In genomic region chr12:80260744-80261695, GRCm38 (mm10) we compare ENCODE assay signal across 8 mouse cellular contexts. TPM values are rescaled to one million over a fixed set of nuclear protein-coding genes. Genes with fewer than 3 reads are reported as not detected.
DNase-seq lines count a peak whose midpoint lies in the region; ATAC-seq and TF ChIP-seq lines count a peak whose summit lies in the region.

No protein-coding gene starts in this region.

- peak overlapping the region; percentile 78 for H3K4me2 ChIP-seq in forebrain, embryonic 16.5 days (ENCODE audit: low read length)
- peak overlapping the region; percentile 68 for H3K4me2 ChIP-seq in limb, embryonic 11.5 days (ENCODE audit: low read depth, severe bottlenecking)
- peak overlapping the region; percentile 93 for H3K4me2 ChIP-seq in midbrain, embryonic 13.5 days (replicated peaks)

- no peak for TF ChIP-seq POLR2A in cerebellum, adult 2 months (IDR thresholded peaks at IDR 0.05; ENCODE audit: borderline replicate concordance, insufficient read depth, low read length)

- DNase-seq in cerebellum, adult 2 months, result no peak
- DNase-seq in cerebellum, postnatal 36 days, result no peak
- no peak for DNase-seq in ES-E14 (ENCODE audit: low read depth, low spot score)
- peak; percentile 73 for DNase-seq in limb, embryonic 11.5 days (ENCODE audit: low spot score)
- DNase-seq in right cerebral cortex, postnatal 36 days (ENCODE audit: low spot score in 2 of 2), result no peak
- DNase-seq in right cerebral cortex, adult 2 months (ENCODE audit: low spot score in 2 of 2), result no peak

- H3K27ac ChIP-seq in cerebellum, adult 2 months (ENCODE audit: insufficient read depth, low read length), result no peak overlapping the region; the same call in 1 of the 2 replicates
- peak overlapping the region; percentile 4; the same call in 1 of the 2 replicates for H3K27ac ChIP-seq in ES-E14 (ENCODE audit: insufficient read depth, low read depth, low read length, poor library complexity, severe bottlenecking)
- peak overlapping the region; percentile 50; the same call in 1 of the 2 replicates for H3K27ac ChIP-seq in forebrain, embryonic 16.5 days (ENCODE audit: low read length)
- peak overlapping the region; percentile 96 for H3K27ac ChIP-seq in limb, embryonic 11.5 days (replicated peaks; ENCODE audit: low read depth, low read length)
- peak overlapping the region; percentile 39 for H3K27ac ChIP-seq in midbrain, embryonic 13.5 days

- H3K9ac ChIP-seq in ES-E14 (ENCODE audit: insufficient read depth, low read depth, low read length, poor library complexity, severe bottlenecking), result peak overlapping the region; percentile 72
- peak overlapping the region; percentile 84 for H3K9ac ChIP-seq in forebrain, embryonic 16.5 days (replicated peaks; ENCODE audit: low read depth, low read length)
- H3K9ac ChIP-seq in limb, embryonic 11.5 days (ENCODE audit: low read length), result peak overlapping the region; percentile 61
- H3K9ac ChIP-seq in midbrain, embryonic 13.5 days (replicated peaks), result peak overlapping the region; percentile 80

- no peaks in the 10 kb centered on the region for H3K4me1 ChIP-seq in cerebellum, adult 2 months (ENCODE audit: control insufficient read depth, insufficient read depth, low read length)
- H3K4me1 ChIP-seq in ES-E14 (ENCODE audit: control insufficient read depth in 2 of 2, insufficient read depth in 2 of 2, low read length in 2 of 2, poor library complexity in 1 of 2), result peaks cover 9 to 10% of the 10 kb centered on the region in 2 experiments
- H3K4me1 ChIP-seq in forebrain, embryonic 16.5 days (replicated peaks; ENCODE audit: control insufficient read depth, insufficient read depth, low read length), result peaks cover 14% of the 10 kb centered on the region
- peaks cover 15% of the 10 kb centered on the region for H3K4me1 ChIP-seq in limb, embryonic 11.5 days (ENCODE audit: control insufficient read depth, insufficient read depth, low read length)
- H3K4me1 ChIP-seq in midbrain, embryonic 13.5 days (replicated peaks), result peaks cover 17% of the 10 kb centered on the region

- WGBS in cerebellum, adult 2 months, result 11% methylated on average over 25 of the region's 25 CpGs
- 7% methylated on average over 25 of the region's 25 CpGs for WGBS in forebrain, embryonic 16.5 days
- 14% methylated on average over 25 of the region's 25 CpGs for WGBS in limb, embryonic 11.5 days
- 11% methylated on average over 25 of the region's 25 CpGs for WGBS in midbrain, embryonic 13.5 days

- no peaks in the 10 kb centered on the region for H3K9me3 ChIP-seq in ES-E14 (ENCODE audit: control insufficient read depth, insufficient read depth, low read depth, low read length)
- no peaks in the 10 kb centered on the region for H3K9me3 ChIP-seq in forebrain, embryonic 16.5 days (ENCODE audit: control insufficient read depth, low read length)
- no peaks in the 10 kb centered on the region for H3K9me3 ChIP-seq in limb, embryonic 11.5 days (ENCODE audit: control insufficient read depth, low read length)
- no peaks in the 10 kb centered on the region for H3K9me3 ChIP-seq in midbrain, embryonic 13.5 days

- H3K27me3 ChIP-seq in cerebellum, adult 2 months (ENCODE audit: control insufficient read depth, insufficient read depth, low read length), result no peaks in the 10 kb centered on the region
- H3K27me3 ChIP-seq in forebrain, embryonic 16.5 days (replicated peaks; ENCODE audit: control insufficient read depth, insufficient read depth, low read length), result no peaks in the 10 kb centered on the region
- no peaks in the 10 kb centered on the region for H3K27me3 ChIP-seq in limb, embryonic 11.5 days (ENCODE audit: control insufficient read depth, insufficient read depth, low read length)
- H3K27me3 ChIP-seq in midbrain, embryonic 13.5 days, result peaks cover 4% of the 10 kb centered on the region; the same call in 1 of the 2 replicates

- ATAC-seq in forebrain, embryonic 16.5 days, result no peak; the same call in 1 of the 2 replicates
- ATAC-seq in limb, embryonic 11.5 days (ENCODE audit: insufficient number of reproducible peaks, low FRiP score, low TSS enrichment, low read depth), result peak; percentile 29; the same call in 1 of the 2 replicates
- peak; percentile 19; the same call in 1 of the 2 replicates for ATAC-seq in midbrain, embryonic 13.5 days

- in situ Hi-C loops in ES-E14 (cut with MboI; ENCODE audit: low sequenced_read_pairs in 2 of 2, unreplicated experiment in 2 of 2), result no loop called here

- H3K36me3 ChIP-seq in ES-E14 (ENCODE audit: control insufficient read depth, insufficient read depth, low read length, poor library complexity, severe bottlenecking), result no peaks in the 10 kb centered on the region
- no peaks in the 10 kb centered on the region for H3K36me3 ChIP-seq in forebrain, embryonic 16.5 days (ENCODE audit: control insufficient read depth, insufficient read depth)
- no peaks in the 10 kb centered on the region for H3K36me3 ChIP-seq in limb, embryonic 11.5 days (ENCODE audit: control insufficient read depth, insufficient read depth, low read length)
- H3K36me3 ChIP-seq in midbrain, embryonic 13.5 days, result no peaks in the 10 kb centered on the region

- peak overlapping the region; percentile 96 for H3K4me3 ChIP-seq in cerebellum, adult 2 months (replicated peaks; ENCODE audit: insufficient read depth, low read depth, low read length)
- H3K4me3 ChIP-seq in ES-E14 (ENCODE audit: insufficient read depth in 1 of 2, low read depth in 1 of 2, low read length in 2 of 2, poor library complexity in 1 of 2, severe bottlenecking in 1 of 2), result peak overlapping the region; percentile 89
- peak overlapping the region; percentile 88 for H3K4me3 ChIP-seq in forebrain, embryonic 16.5 days (replicated peaks; ENCODE audit: low read length)
- peak overlapping the region; percentile 75 for H3K4me3 ChIP-seq in limb, embryonic 11.5 days (ENCODE audit: low read depth, low read length)
- peak overlapping the region; percentile 80 for H3K4me3 ChIP-seq in midbrain, embryonic 13.5 days (replicated peaks)

- TF ChIP-seq CTCF in cerebellum, adult 2 months (IDR thresholded peaks at IDR 0.05; ENCODE audit: borderline replicate concordance, insufficient read depth, low read depth, low read length), result no peak

TF ChIP-seq in ES-E14, 5 proteins besides CTCF, POLR2A, EP300 and RAD21:
- no peak for TF ChIP-seq ZNF384 (IDR thresholded peaks at IDR 0.05; ENCODE audit: low read depth, low read length)
- no peak for TF ChIP-seq CHD2 (IDR thresholded peaks at IDR 0.05; ENCODE audit: low read depth, low read length)
- no peak for TF ChIP-seq HCFC1 (IDR thresholded peaks at IDR 0.05; ENCODE audit: borderline replicate concordance, insufficient read depth, low read length)
- TF ChIP-seq MAFK (IDR thresholded peaks at IDR 0.05; ENCODE audit: insufficient read depth, low read depth, low read length), result no peak
- no peak for TF ChIP-seq ZC3H11A (IDR thresholded peaks at IDR 0.05; ENCODE audit: borderline replicate concordance, low read depth, low read length)

RNA-seq across cellular contexts. Expression of gene Actn1, which starts 0.8 kb away (rescaled TPM):
- polyA plus RNA-seq in cerebellum, adult 2 months (2012; rRNA removed), result 30.0 and 35.4 TPM in 2 replicates
- 235 and 255 TPM in 2 replicates for total RNA-seq in ES-E14 (2012; rRNA removed)
- 8.9 and 11.0 TPM in 2 replicates for polyA plus RNA-seq in forebrain, embryonic 16.5 days (2015; fragmentation: Nextera tagmentation; extraction: Ambion mirVana)
- 46.0 and 49.2 TPM in 2 replicates for polyA plus RNA-seq in limb, embryonic 11.5 days (2014; fragmentation: Nextera tagmentation; extraction: Ambion mirVana)
- polyA plus RNA-seq in midbrain, embryonic 13.5 days (2015; fragmentation: Nextera tagmentation; extraction: Ambion mirVana), result 5.5 and 7.3 TPM in 2 replicates
